ENCODE assay signal across 13 mouse cellular contexts in genomic region chr7:112143978-112144377, GRCm38 (mm10). TPM values are rescaled to one million over a fixed set of nuclear protein-coding genes. Genes with fewer than 3 reads are reported as not detected.
DNase-seq lines count a peak whose midpoint lies in the region; ATAC-seq lines count a peak whose summit lies in the region.
"Had no signal": no experiment of that assay in that cellular context is flagged by ENCODE, and none has a peak within 500 bp of the region (broad histone marks: within the 10 kb centered on the region; RNA-seq: fewer than 3 reads in every experiment).

No protein-coding gene starts in this region.

- H3K4me2 ChIP-seq in hindbrain, embryonic 12.5 days (replicated peaks), result no peak overlapping the region
- no peak overlapping the region for H3K4me2 ChIP-seq in hindbrain, embryonic 11.5 days (replicated peaks; ENCODE audit: low read depth, low read length)
- H3K4me2 ChIP-seq in forebrain, embryonic 13.5 days, result no peak overlapping the region

- no peaks in the 10 kb centered on the region for H3K27me3 ChIP-seq in hindbrain, embryonic 12.5 days
- no peaks in the 10 kb centered on the region for H3K27me3 ChIP-seq in hindbrain, embryonic 11.5 days (ENCODE audit: control insufficient read depth, insufficient read depth, low read length)
- no peaks in the 10 kb centered on the region for H3K27me3 ChIP-seq in forebrain, embryonic 13.5 days

- 51% methylated on average over 4 of the region's 4 CpGs for WGBS in hindbrain, embryonic 12.5 days
- WGBS in hindbrain, embryonic 11.5 days, result 61% methylated on average over 4 of the region's 4 CpGs
- WGBS in forebrain, embryonic 13.5 days, result 57% methylated on average over 4 of the region's 4 CpGs

- no peak for DNase-seq in hindbrain, embryonic 11.5 days (ENCODE audit: low spot score)
- peak; percentile 32 for DNase-seq in NIH3T3 (ENCODE audit: low read depth)
- DNase-seq in retina, embryonic 14.5 days (ENCODE audit: low spot score), result peak; percentile 77
- DNase-seq in gastrocnemius, adult 18-20 months (ENCODE audit: low spot score), result no peak
- DNase-seq in right cerebral cortex, postnatal 36 days (ENCODE audit: low spot score in 2 of 2), result no peak
- DNase-seq: adrenal gland, postnatal 36 days; cerebellum, adult 18-20 months; left cerebral cortex, postnatal 4 days; lung, adult 18-20 months; thymus, postnatal 14 days had no signal

- no peak overlapping the region for H3K9ac ChIP-seq in hindbrain, embryonic 12.5 days
- H3K9ac ChIP-seq in hindbrain, embryonic 11.5 days (ENCODE audit: low read depth, low read length), result no peak overlapping the region
- H3K9ac ChIP-seq in forebrain, embryonic 13.5 days, result no peak overlapping the region

- H3K27ac ChIP-seq in hindbrain, embryonic 12.5 days, result peak overlapping the region; percentile 48; the same call in 1 of the 2 replicates
- no peak overlapping the region for H3K27ac ChIP-seq in hindbrain, embryonic 11.5 days (ENCODE audit: low read depth, low read length)
- no peak overlapping the region for H3K27ac ChIP-seq in forebrain, embryonic 13.5 days

- ATAC-seq in hindbrain, embryonic 12.5 days (ENCODE audit: low FRiP score), result no peak; the same call in 1 of the 2 replicates
- no peak for ATAC-seq in hindbrain, embryonic 11.5 days (ENCODE audit: low FRiP score)
- peak; percentile 10; the same call in 1 of the 2 replicates for ATAC-seq in forebrain, embryonic 13.5 days
- ATAC-seq: inflammation-experienced regulatory T-cells, adult 6 months had no signal

- H3K4me1 ChIP-seq in hindbrain, embryonic 12.5 days, result peaks cover 22% of the 10 kb centered on the region
- H3K4me1 ChIP-seq in hindbrain, embryonic 11.5 days (replicated peaks; ENCODE audit: control insufficient read depth, insufficient read depth, low read length), result 0 out of 2 replicates have a peak, but pooled peaks cover 5% of the 10 kb centered on the region
- H3K4me1 ChIP-seq in forebrain, embryonic 13.5 days, result peaks cover 28% of the 10 kb centered on the region

- no peak overlapping the region for H3K4me3 ChIP-seq in hindbrain, embryonic 12.5 days
- no peak overlapping the region for H3K4me3 ChIP-seq in hindbrain, embryonic 11.5 days (ENCODE audit: low read depth, low read length)
- no peak overlapping the region for H3K4me3 ChIP-seq in forebrain, embryonic 13.5 days

- no peaks in the 10 kb centered on the region for H3K36me3 ChIP-seq in hindbrain, embryonic 12.5 days
- no peaks in the 10 kb centered on the region for H3K36me3 ChIP-seq in hindbrain, embryonic 11.5 days (ENCODE audit: control insufficient read depth, insufficient read depth, low read length)
- H3K36me3 ChIP-seq in forebrain, embryonic 13.5 days (ENCODE audit: poor library complexity, severe bottlenecking), result no peaks in the 10 kb centered on the region

- no peaks in the 10 kb centered on the region for H3K9me3 ChIP-seq in hindbrain, embryonic 12.5 days (replicated peaks)
- no peaks in the 10 kb centered on the region for H3K9me3 ChIP-seq in hindbrain, embryonic 11.5 days (ENCODE audit: control insufficient read depth, low read length)
- no peaks in the 10 kb centered on the region for H3K9me3 ChIP-seq in forebrain, embryonic 13.5 days (replicated peaks)

RNA-seq across cellular contexts. Expression of gene Dkk3, which starts 14.9 kb away (rescaled TPM):
- polyA plus RNA-seq in hindbrain, embryonic 12.5 days (2016; fragmentation: Nextera tagmentation; extraction: Ambion mirVana), result 25.3 and 30.2 TPM in 2 replicates
- 10.6 and 12.2 TPM in 2 replicates for polyA plus RNA-seq in hindbrain, embryonic 11.5 days (2014; fragmentation: Nextera tagmentation; extraction: Ambion mirVana)
- 16.0 and 27.5 TPM in 2 replicates for polyA plus RNA-seq in forebrain, embryonic 13.5 days (2015; fragmentation: Nextera tagmentation; extraction: Ambion mirVana)
- total RNA-seq in gastrocnemius, adult 18-20 months (2021), result 10 to 100 TPM in 1 of 2 experiments, 1 to 10 TPM in 1; 6.9 to 27.8 TPM

Comparison
In these comparisons a context has a peak if more than half of its experiments do, and no peak if none do; other contexts are left out.
1. DNase-seq: peak in NIH3T3 (single experiment) and retina, embryonic 14.5 days (single experiment); none in hindbrain, embryonic 11.5 days (single experiment), gastrocnemius, adult 18-20 months (single experiment) and right cerebral cortex, postnatal 36 days (0 of 2).